Comparison of ENCODE assay signal across 8 mouse cellular contexts in the genomic region with DNA sequence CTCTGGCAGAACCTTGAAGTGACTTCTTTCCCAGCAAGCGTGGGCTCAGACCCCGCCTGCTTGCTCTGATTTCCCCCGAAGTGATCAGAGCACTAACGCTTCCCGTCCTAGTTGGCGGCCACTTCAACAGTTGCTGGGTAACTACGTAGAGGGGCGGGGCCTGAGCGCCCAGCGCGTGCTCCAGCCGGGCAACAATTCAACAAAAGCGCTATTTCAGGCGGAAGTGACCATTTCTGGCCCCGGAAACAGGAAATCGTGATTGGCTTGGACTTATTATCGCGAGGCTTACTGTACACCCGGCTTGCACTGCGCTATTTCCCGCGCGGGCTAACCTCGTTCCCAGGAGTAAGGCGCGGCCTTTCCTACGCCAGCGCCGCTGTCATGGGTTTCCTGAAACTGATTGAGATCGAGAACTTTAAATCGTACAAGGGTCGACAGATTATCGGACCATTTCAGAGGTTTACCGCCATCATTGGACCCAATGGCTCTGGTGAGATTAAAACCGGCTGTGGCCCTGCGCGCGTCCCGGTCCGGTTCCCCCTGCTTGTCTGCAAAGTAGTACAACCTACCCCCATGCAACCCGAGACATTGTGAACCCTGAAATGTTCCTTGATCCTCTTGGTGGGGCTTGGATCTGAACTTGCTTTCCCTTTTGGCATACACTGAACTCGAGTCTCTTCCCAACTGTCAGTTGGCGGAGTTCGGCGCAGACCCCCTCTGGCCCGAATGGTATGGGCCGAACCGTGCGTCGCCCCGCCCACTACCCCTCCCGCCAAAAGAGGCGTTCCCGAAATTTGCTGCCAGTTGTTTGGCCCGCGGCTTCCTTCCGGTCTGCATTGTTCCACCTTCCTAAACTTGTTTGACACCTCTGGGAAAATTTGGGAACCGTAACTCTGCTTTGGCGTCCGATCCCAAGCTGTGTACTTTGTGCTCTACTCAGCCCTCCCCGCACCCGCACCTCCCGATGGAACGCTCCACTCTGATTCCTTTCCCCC. TPM values are rescaled to one million over a fixed set of nuclear protein-coding genes. Genes with fewer than 3 reads are reported as not detected.
A peak's percentile ranks its signal among the peaks of the same experiment; 100 is the strongest.
DNase-seq lines count a peak whose midpoint lies in the region; ATAC-seq and TF ChIP-seq lines count a peak whose summit lies in the region.

A gene (minus strand): TSS at position 145 of the 995 bp plus-strand sequence.
A gene (plus strand): TSS at position 278 of the 995 bp plus-strand sequence.

- DNase-seq in CH12.LX (ENCODE audit: extremely low read depth) = peak; percentile 93
- peak; percentile 81 for DNase-seq in c-Kit-positive CD71-positive TER-119-negative erythroid progenitor cells, embryonic 14.5 days (ENCODE audit: low read depth)
- DNase-seq in heart, postnatal 10 days = peak; percentile 94 to 95
- DNase-seq in large intestine, adult 2 months (ENCODE audit: low read depth, low spot score) = peak; percentile 63
- DNase-seq in liver, postnatal 0 days = peak; percentile 89
- peak; percentile 89 for DNase-seq in testis, postnatal 10 days (ENCODE audit: low spot score)

- H3K9me3 ChIP-seq in CH12.LX (replicated peaks; ENCODE audit: low read length) = no peaks in the 10 kb centered on the region
- H3K9me3 ChIP-seq in forebrain, embryonic 12.5 days = no peaks in the 10 kb centered on the region
- H3K9me3 ChIP-seq in liver, postnatal 0 days (ENCODE audit: low read length) = no peaks in the 10 kb centered on the region
- H3K9me3 ChIP-seq in neural tube, embryonic 14.5 days (ENCODE audit: control insufficient read depth, low read length) = no peaks in the 10 kb centered on the region

- intact Hi-C loops in heart, postnatal 10 days (cut with DNase I) = loop anchor here (5.0 to 10.0 kb wide), 2 partner anchors 131 to 492 kb away; a partner anchor contains a TSS

- ATAC-seq in forebrain, embryonic 12.5 days (ENCODE audit: low FRiP score) = peak; percentile 98
- ATAC-seq in liver, postnatal 0 days = peak; percentile 96
- ATAC-seq in neural tube, embryonic 14.5 days (ENCODE audit: low read depth) = peak; percentile 99

- peaks cover 44% of the 10 kb centered on the region for H3K79me2 ChIP-seq in CH12.LX (replicated peaks; ENCODE audit: control insufficient read depth, extremely low read depth, insufficient read depth, poor library complexity, severe bottlenecking)

- in situ Hi-C loops in CH12.LX (cut with MboI; ENCODE audit: low pct_ligation_motif_present, low pct_unique_long_range_greater_than_20kb, low sequenced_read_pairs) = no loop called here

- H3K4me2 ChIP-seq in CH12.LX (ENCODE audit: insufficient read depth, low read depth, poor library complexity, severe bottlenecking) = peak within 1 kb of the TSS; percentile 53
- H3K4me2 ChIP-seq in forebrain, embryonic 12.5 days = peak within 1 kb of the TSS; percentile 54
- H3K4me2 ChIP-seq in liver, postnatal 0 days (ENCODE audit: low read depth, low read length) = peak within 1 kb of the TSS; percentile 81
- peak within 1 kb of the TSS; percentile 48 for H3K4me2 ChIP-seq in neural tube, embryonic 14.5 days (ENCODE audit: low read depth, low read length)

- H3K36me3 ChIP-seq in CH12.LX (replicated peaks in 1 of 2; ENCODE audit: control insufficient read depth in 1 of 2, insufficient read depth in 1 of 2, low read length in 1 of 2) = peaks cover 2 to 12% of the 10 kb centered on the region in 2 experiments
- 0 out of 2 replicates have a peak, but pooled peaks cover 2% of the 10 kb centered on the region for H3K36me3 ChIP-seq in forebrain, embryonic 12.5 days (replicated peaks)
- no peaks in the 10 kb centered on the region for H3K36me3 ChIP-seq in liver, postnatal 0 days (replicated peaks; ENCODE audit: insufficient read depth, low read length)
- H3K36me3 ChIP-seq in neural tube, embryonic 14.5 days (ENCODE audit: control insufficient read depth, insufficient read depth, low read length) = no peaks in the 10 kb centered on the region

- peak within 1 kb of the TSS; percentile 95 for H3K9ac ChIP-seq in CH12.LX (ENCODE audit: insufficient read depth, low read depth)
- H3K9ac ChIP-seq in forebrain, embryonic 12.5 days = peak within 1 kb of the TSS; percentile 69
- H3K9ac ChIP-seq in liver, postnatal 0 days (replicated peaks) = peak within 1 kb of the TSS; percentile 74
- peak within 1 kb of the TSS; percentile 52 for H3K9ac ChIP-seq in neural tube, embryonic 14.5 days (replicated peaks; ENCODE audit: low read depth, low read length)

- WGBS in forebrain, embryonic 12.5 days = 20% methylated on average over 64 of the region's 64 CpGs
- WGBS in large intestine, adult 2 months = 17% methylated on average over 64 of the region's 64 CpGs
- 22% methylated on average over 64 of the region's 64 CpGs for WGBS in liver, postnatal 0 days (ENCODE audit: insufficient replicate concordance)
- WGBS in neural tube, embryonic 14.5 days = 11% methylated on average over 63 of the region's 64 CpGs

- TF ChIP-seq EP300 in CH12.LX (IDR thresholded peaks at IDR 0.05; ENCODE audit: low read length) = no peak
- peak; percentile 69; the same call in 1 of the 2 replicates for TF ChIP-seq EP300 in liver, postnatal 0 days (IDR thresholded peaks at IDR 0.05; ENCODE audit: low read depth)

- no peaks in the 10 kb centered on the region for H3K27me3 ChIP-seq in CH12.LX (replicated peaks)
- H3K27me3 ChIP-seq in forebrain, embryonic 12.5 days = peaks cover 54% of the 10 kb centered on the region
- no peaks in the 10 kb centered on the region for H3K27me3 ChIP-seq in liver, postnatal 0 days (ENCODE audit: insufficient read depth, low read length)
- peaks cover 5% of the 10 kb centered on the region; the same call in 1 of the 2 replicates for H3K27me3 ChIP-seq in neural tube, embryonic 14.5 days (ENCODE audit: control insufficient read depth, insufficient read depth, low read length)

- peaks cover 3% of the 10 kb centered on the region in 2 experiments; a peak in 1 of 4 replicates for H3K4me1 ChIP-seq in CH12.LX (ENCODE audit: control insufficient read depth in 1 of 2, insufficient read depth in 2 of 2)
- H3K4me1 ChIP-seq in forebrain, embryonic 12.5 days = peaks cover 12% of the 10 kb centered on the region
- H3K4me1 ChIP-seq in liver, postnatal 0 days (ENCODE audit: insufficient read depth) = no peaks in the 10 kb centered on the region
- H3K4me1 ChIP-seq in neural tube, embryonic 14.5 days (ENCODE audit: control insufficient read depth, insufficient read depth, low read length) = 0 out of 2 replicates have a peak, but pooled peaks cover 4% of the 10 kb centered on the region

- TF ChIP-seq POLR2A in CH12.LX (IDR thresholded peaks at IDR 0.05; ENCODE audit: low read depth, low read length) = peak; percentile 86

- no peak for TF ChIP-seq RAD21 in CH12.LX (IDR thresholded peaks at IDR 0.05; ENCODE audit: low read depth, low read length)

- dilution Hi-C loops in CH12.LX (cut with MboI; ENCODE audit: extremely low pct_ligation_motif_present, extremely low pct_unique_long_range_greater_than_20kb, low sequenced_read_pairs) = no loop called here

- TF ChIP-seq CTCF in CH12.LX (conservative IDR thresholded peaks at IDR 0.05 in 1 of 2, IDR thresholded peaks at IDR 0.05 in 1 of 2; ENCODE audit: low read depth in 2 of 2, low read length in 2 of 2) = no peak
- no peak for TF ChIP-seq CTCF in liver, postnatal 0 days (IDR thresholded peaks at IDR 0.05; ENCODE audit: low read depth)

- peak within 1 kb of the TSS; percentile 81 for H3K27ac ChIP-seq in CH12.LX (ENCODE audit: insufficient read depth, low read depth)
- peak within 1 kb of the TSS; percentile 88 for H3K27ac ChIP-seq in forebrain, embryonic 12.5 days
- peak within 1 kb of the TSS; percentile 89 for H3K27ac ChIP-seq in liver, postnatal 0 days (ENCODE audit: low read depth)
- H3K27ac ChIP-seq in neural tube, embryonic 14.5 days (ENCODE audit: low read depth, low read length) = peak within 1 kb of the TSS; percentile 80

- H3K4me3 ChIP-seq in CH12.LX (replicated peaks in 1 of 3; ENCODE audit: low read depth in 2 of 3, low read length in 2 of 3, poor library complexity in 1 of 3) = peak within 1 kb of the TSS; percentile 71 to 94 (median 80)
- peak within 1 kb of the TSS; percentile 53 for H3K4me3 ChIP-seq in forebrain, embryonic 12.5 days (replicated peaks)
- H3K4me3 ChIP-seq in liver, postnatal 0 days (ENCODE audit: low read depth, low read length) = peak within 1 kb of the TSS; percentile 62
- H3K4me3 ChIP-seq in neural tube, embryonic 14.5 days (ENCODE audit: low read depth, low read length) = peak within 1 kb of the TSS; percentile 47

TF ChIP-seq in CH12.LX, 34 proteins besides CTCF, POLR2A, EP300 and RAD21 (continues in another document):
- TF ChIP-seq NELFE (IDR thresholded peaks at IDR 0.05; ENCODE audit: low read depth, low read length) (peak; percentile 80), MYC (IDR thresholded peaks at IDR 0.05; ENCODE audit: low read depth, low read length) (peak; percentile 84), MXI1 (IDR thresholded peaks at IDR 0.05; ENCODE audit: low read depth, low read length) (peak; percentile 89), KAT2A (IDR thresholded peaks at IDR 0.05; ENCODE audit: insufficient replicate concordance, low read length) (peak; percentile 94), SMC3 (IDR thresholded peaks at IDR 0.05; ENCODE audit: low read depth, low read length) (no peak), CHD1 (IDR thresholded peaks at IDR 0.05; ENCODE audit: low read depth, low read length) (no peak; the same call in 1 of the 2 replicates), USF2 (conservative IDR thresholded peaks at IDR 0.05; ENCODE audit: low read depth, low read length) (no peak), IRF4 (IDR thresholded peaks at IDR 0.05; ENCODE audit: low read depth, low read length) (no peak; the same call in 1 of the 2 replicates), ELF1 (IDR thresholded peaks at IDR 0.05; ENCODE audit: low read depth, low read length) (peak; percentile 95)

RNA-seq across cellular contexts. Expression of the first gene that starts in this region (rescaled TPM):
- total RNA-seq in CH12.LX (2012; rRNA removed) = 5.7 and 7.2 TPM in 2 replicates
- total RNA-seq in CH12.LX (2014; rRNA removed) = 5.7 and 5.8 TPM in 2 replicates
- polyA plus RNA-seq in CH12.LX (2012; ENCODE audit: insufficient read length, low read depth) = 6.0 and 7.7 TPM in 2 replicates
- polyA plus RNA-seq in forebrain, embryonic 12.5 days (2016; fragmentation: Nextera tagmentation; extraction: Ambion mirVana) = 5.5 and 6.0 TPM in 2 replicates
- under 1 TPM; 0.40 to 0.45 TPM for total RNA-seq in heart, postnatal 10 days (2021)
- polyA plus RNA-seq in large intestine, adult 2 months (2012; rRNA removed) = 0.34 and 0.61 TPM in 2 replicates
- 1.8 and 1.9 TPM in 2 replicates for polyA plus RNA-seq in liver, postnatal 0 days (2015; fragmentation: Nextera tagmentation; extraction: Ambion mirVana)
- polyA plus RNA-seq in neural tube, embryonic 14.5 days (2014; fragmentation: Nextera tagmentation; extraction: Ambion mirVana) = 1.0 and 1.1 TPM in 2 replicates

RNA-seq across cellular contexts. Expression of the second gene that starts in this region (rescaled TPM):
- total RNA-seq in CH12.LX (2012; rRNA removed) (48.9 and 54.1 TPM in 2 replicates), CH12.LX (2014; rRNA removed) (41.8 and 46.6 TPM in 2 replicates)
- polyA plus RNA-seq in CH12.LX (2012; ENCODE audit: insufficient read length, low read depth) = 99.7 and 128 TPM in 2 replicates
- polyA plus RNA-seq in forebrain, embryonic 12.5 days (2016; fragmentation: Nextera tagmentation; extraction: Ambion mirVana) = 138 and 153 TPM in 2 replicates
- 10 to 100 TPM; 40.3 to 42.1 TPM for total RNA-seq in heart, postnatal 10 days (2021)
- 21.7 and 22.4 TPM in 2 replicates for polyA plus RNA-seq in large intestine, adult 2 months (2012; rRNA removed)
- polyA plus RNA-seq in liver, postnatal 0 days (2015; fragmentation: Nextera tagmentation; extraction: Ambion mirVana) = 31.3 and 34.0 TPM in 2 replicates
- 69.9 and 88.8 TPM in 2 replicates for polyA plus RNA-seq in neural tube, embryonic 14.5 days (2014; fragmentation: Nextera tagmentation; extraction: Ambion mirVana)

Comparison
In these comparisons a context has a peak if more than half of its experiments do, and no peak if none do; other contexts are left out.
1. Peak in every context shown above with its lines: DNase-seq, ATAC-seq, H3K4me3 ChIP-seq and H3K27ac ChIP-seq.
2. RNA of the first gene that starts in this region (total RNA-seq): 5.7 to 7.2 TPM in CH12.LX; 0.40 to 0.45 TPM in heart, postnatal 10 days; every median in the first group is over 4 times any median in the second.